Mouse (Mus musculus) brain, embryonic 14.5 days (tissue): ENCODE measurements around the gene Prmt3.

Source experiments
- CTCF ChIP-seq: fragments of 200-500 bp; IDR thresholded peaks from 2 replicates; pipeline ENCODE4 v1.5.1; 2012; ENCODE audit warnings: inconsistent platforms, mild to moderate bottlenecking, moderate library complexity, borderline replicate concordance; ENCODE audit not compliant: insufficient read depth, insufficient read length; ENCODE audit errors: extremely low read depth
- POLR2A ChIP-seq: fragments of 200-500 bp; IDR thresholded peaks from 2 replicates; pipeline ENCODE4 v1.6.1; 2012; ENCODE audit warnings: mild to moderate bottlenecking, inconsistent platforms, borderline replicate concordance; ENCODE audit not compliant: poor library complexity, insufficient read depth, insufficient read length, severe bottlenecking; ENCODE audit errors: extremely low read depth

GRCm38 (mm10) chr7:49785141-49785540 is 7.0 kb downstream of the Prmt3 start:
- TF ChIP-seq CTCF (no peak), POLR2A (no peak)
